Mouse (Mus musculus) E14TG2a.4 (cell line): ENCODE measurements at regions not wholly inside any gene's neighbourhood (a gene's known extent, or its start where the extent isn't known, plus 50 kb on each side); places are given as distances from the start of the nearest gene placed in this dataset.

Source experiments
- H3K27me3 ChIP-seq: 2 replicates; pipeline ENCODE4 v1.6.1; 2014; ENCODE audit warnings: low read length, control low read depth; ENCODE audit not compliant: insufficient read depth
- H3K36me3 ChIP-seq: 2 replicates; pipeline ENCODE4 v1.6.1; 2014; ENCODE audit warnings: low read length, control low read depth; ENCODE audit not compliant: insufficient read depth
- H3K4me1 ChIP-seq: replicated peaks from 2 replicates; pipeline ENCODE4 v1.6.1; 2014; ENCODE audit warnings: low read depth, low read length, control low read depth
- H3K4me3 ChIP-seq: replicated peaks from 2 replicates; pipeline ENCODE4 v1.5.1; 2014; ENCODE audit warnings: mild to moderate bottlenecking, low read length
- H3K9me3 ChIP-seq: 2 replicates; pipeline ENCODE4 v1.6.1; 2014; ENCODE audit warnings: low read length, control low read depth
- CTCF ChIP-seq: conservative IDR thresholded peaks from 2 replicates; pipeline ENCODE4 v1.5.1; 2014; ENCODE audit warnings: low read length
- NANOG ChIP-seq: IDR thresholded peaks from 2 replicates; pipeline ENCODE4 v1.6.1; 2014; ENCODE audit warnings: borderline replicate concordance, low read length, mixed read lengths
- POU5F1 ChIP-seq: IDR thresholded peaks from 2 replicates; pipeline ENCODE4 v1.6.1; 2014; ENCODE audit warnings: low read length, borderline replicate concordance

- Histone ChIP-seq H3K36me3 (no peaks in the 10 kb centered on the region), H3K27me3 (no peaks in the 10 kb centered on the region), H3K9me3 (no peaks in the 10 kb centered on the region), H3K4me3 (no peak overlapping the region), H3K4me1 (no peaks in the 10 kb centered on the region)
- no peak for TF ChIP-seq NANOG
- TF ChIP-seq POU5F1 = no peak
- TF ChIP-seq CTCF = no peak
Measured at GRCm38 (mm10) chr12:94731391-94731790, 960.6 kb upstream of the Flrt2 start.

- Histone ChIP-seq H3K36me3 (no peaks in the 10 kb centered on the region), H3K4me3 (no peak overlapping the region), H3K4me1 (no peaks in the 10 kb centered on the region), H3K9me3 (no peaks in the 10 kb centered on the region), H3K27me3 (no peaks in the 10 kb centered on the region)
- TF ChIP-seq POU5F1 (no peak), CTCF (no peak), NANOG (no peak)
Measured at GRCm38 (mm10) chr12:94733179-94733578, 958.8 kb upstream of the Flrt2 start.

- Histone ChIP-seq H3K36me3 (no peaks in the 10 kb centered on the region), H3K9me3 (no peaks in the 10 kb centered on the region), H3K4me3 (no peak overlapping the region), H3K4me1 (no peaks in the 10 kb centered on the region), H3K27me3 (no peaks in the 10 kb centered on the region)
- no peak for TF ChIP-seq POU5F1
- TF ChIP-seq CTCF = no peak
- no peak for TF ChIP-seq NANOG
Measured at GRCm38 (mm10) chr12:94737263-94737662, 954.8 kb upstream of the Flrt2 start.

- Histone ChIP-seq H3K4me3 (no peak overlapping the region), H3K4me1 (no peaks in the 10 kb centered on the region)
- no peak for TF ChIP-seq CTCF
- no peak for TF ChIP-seq NANOG
- no peak for TF ChIP-seq POU5F1
Measured at GRCm38 (mm10) chr12:94749747-94750515, 942.1 kb upstream of the Flrt2 start.

GRCm38 (mm10) chr12:94755754-94756153 is 936.3 kb upstream of the Flrt2 start:
- H3K27me3 ChIP-seq = no peaks in the 10 kb centered on the region
- H3K9me3 ChIP-seq = no peaks in the 10 kb centered on the region
- TF ChIP-seq CTCF (no peak), NANOG (no peak), POU5F1 (no peak)
- no peak overlapping the region for H3K4me3 ChIP-seq
- no peaks in the 10 kb centered on the region for H3K36me3 ChIP-seq
- no peaks in the 10 kb centered on the region for H3K4me1 ChIP-seq

More at GRCm38 (mm10) chr12:94749747-94750515, 942.1 kb upstream of the Flrt2 start:
- no peaks in the 10 kb centered on the region for H3K27me3 ChIP-seq
- no peaks in the 10 kb centered on the region for H3K9me3 ChIP-seq
- no peaks in the 10 kb centered on the region for H3K36me3 ChIP-seq

- Histone ChIP-seq H3K36me3 (no peaks in the 10 kb centered on the region), H3K4me1 (no peaks in the 10 kb centered on the region), H3K4me3 (no peak overlapping the region), H3K9me3 (no peaks in the 10 kb centered on the region), H3K27me3 (no peaks in the 10 kb centered on the region)
- TF ChIP-seq CTCF = no peak
- no peak for TF ChIP-seq POU5F1
- no peak for TF ChIP-seq NANOG
Measured at GRCm38 (mm10) chr12:94795913-94796615, 896.0 kb upstream of the Flrt2 start.

GRCm38 (mm10) chr12:94804692-94805091 is 887.3 kb upstream of the Flrt2 start:
- Histone ChIP-seq H3K36me3 (no peaks in the 10 kb centered on the region), H3K4me1 (no peaks in the 10 kb centered on the region), H3K9me3 (no peaks in the 10 kb centered on the region), H3K4me3 (no peak overlapping the region), H3K27me3 (no peaks in the 10 kb centered on the region)
- no peak for TF ChIP-seq POU5F1
- TF ChIP-seq CTCF = no peak
- TF ChIP-seq NANOG = no peak

GRCm38 (mm10) chr12:94831400-94831799 is 860.6 kb upstream of the Flrt2 start:
- no peaks in the 10 kb centered on the region for H3K9me3 ChIP-seq
- no peaks in the 10 kb centered on the region for H3K36me3 ChIP-seq
- no peak overlapping the region for H3K4me3 ChIP-seq
- TF ChIP-seq POU5F1 (no peak), NANOG (no peak), CTCF (no peak)
- H3K4me1 ChIP-seq = no peaks in the 10 kb centered on the region
- H3K27me3 ChIP-seq = no peaks in the 10 kb centered on the region
